Mouse (Mus musculus): Measurements from ENCODE around the gene Zfpl1.

GRCm38 (mm10) chr19:6047154-6047898, 37.4 kb downstream of the Zfpl1 start:
- no peak for TF ChIP-seq GATA1 (IDR thresholded peaks at IDR 0.05; ENCODE audit: borderline replicate concordance, low read length)
- TF ChIP-seq FLI1 (IDR thresholded peaks at IDR 0.05; ENCODE audit: low read length): no peak
